Mouse (Mus musculus) spleen, postnatal 10 days (tissue): Measurements from ENCODE around the gene Gm5678.
"Not testable (repeated sequence)": the region's sequence is repeated elsewhere in the genome, so short reads cannot be mapped to it uniquely, and the experiment has no call there.

Experiments
- DNase-seq, 2 experiments: peaks; one replicate each; pipeline ENCODE4 v3.0.0; 2021 to 2022; ENCODE audit warnings: low spot score in 2 of 2

Gm5678 gene

DNA sequence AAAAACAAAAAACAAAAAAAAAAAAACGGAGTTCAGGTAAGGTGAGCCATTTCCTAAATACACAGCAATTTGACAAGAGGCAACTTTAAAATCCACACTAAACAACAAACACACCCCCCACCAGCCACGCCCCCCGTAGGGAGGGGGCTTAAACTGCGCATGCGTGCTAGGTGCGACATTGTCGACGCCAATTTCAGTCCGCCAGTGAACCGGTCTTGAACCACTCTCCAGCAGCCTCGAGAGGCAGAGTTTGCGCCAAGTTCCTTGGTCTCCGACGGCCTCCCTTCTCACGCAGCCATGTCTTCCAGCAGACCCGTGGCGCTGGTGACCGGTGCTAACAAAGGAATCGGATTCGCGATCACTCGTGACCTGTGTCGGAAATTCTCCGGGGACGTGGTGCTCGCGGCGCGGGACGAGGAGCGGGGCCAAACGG lies 20.2 kb upstream of the Gm5678 start:
- DNase-seq = peak; percentile 77 to 88

DNA sequence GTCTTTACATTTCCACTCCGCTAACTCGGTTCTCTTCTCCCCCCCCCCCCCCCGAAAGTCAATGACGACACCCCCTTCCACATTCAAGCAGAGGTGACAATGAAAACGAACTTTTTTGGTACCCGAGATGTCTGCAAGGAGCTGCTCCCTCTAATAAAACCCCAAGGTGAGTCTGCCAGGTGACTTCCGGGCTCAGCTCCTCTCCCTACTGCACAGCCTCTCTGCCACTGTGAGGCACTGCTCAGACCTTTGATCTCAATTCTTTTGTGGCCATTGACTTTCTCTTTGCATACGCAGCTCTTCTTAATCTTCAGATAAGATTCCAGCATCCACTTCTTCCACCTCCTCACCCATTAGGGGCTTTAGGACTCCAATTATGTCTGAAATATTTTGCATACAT lies 19.2 kb upstream of the Gm5678 start:
- DNase-seq = no peak

DNA sequence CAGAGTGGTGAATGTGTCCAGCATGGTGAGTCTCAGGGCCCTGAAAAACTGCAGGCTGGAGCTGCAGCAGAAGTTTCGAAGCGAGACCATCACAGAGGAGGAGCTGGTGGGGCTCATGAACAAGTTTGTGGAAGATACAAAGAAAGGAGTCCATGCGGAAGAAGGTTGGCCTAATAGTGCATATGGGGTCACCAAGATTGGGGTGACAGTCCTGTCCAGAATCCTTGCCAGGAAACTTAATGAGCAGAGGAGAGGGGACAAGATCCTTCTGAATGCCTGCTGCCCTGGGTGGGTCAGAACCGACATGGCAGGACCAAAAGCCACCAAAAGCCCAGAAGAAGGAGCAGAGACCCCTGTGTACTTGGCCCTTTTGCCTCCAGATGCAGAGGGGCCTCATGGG lies 18.1 kb upstream of the Gm5678 start:
- no peak for DNase-seq

DNA sequence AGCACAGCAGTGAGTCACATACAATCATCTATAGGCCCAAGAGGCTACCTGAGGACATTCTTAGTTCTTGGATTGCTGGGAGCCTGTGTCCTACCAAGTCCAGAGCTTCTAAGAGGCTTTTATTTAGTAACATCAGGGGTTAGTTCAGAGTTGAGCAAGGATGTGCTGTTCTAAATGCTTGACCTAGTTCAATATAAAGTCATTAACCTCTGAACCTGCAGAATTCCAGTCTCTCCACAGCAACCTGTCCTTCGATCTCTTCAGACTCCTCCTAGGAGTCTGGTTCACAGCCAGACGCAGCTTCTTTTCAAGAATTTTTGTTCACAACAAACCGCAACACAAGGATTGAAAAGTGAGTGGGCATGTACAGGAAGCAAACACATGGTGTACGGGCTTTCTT lies 16.9 kb upstream of the Gm5678 start:
- no peak for DNase-seq

DNA sequence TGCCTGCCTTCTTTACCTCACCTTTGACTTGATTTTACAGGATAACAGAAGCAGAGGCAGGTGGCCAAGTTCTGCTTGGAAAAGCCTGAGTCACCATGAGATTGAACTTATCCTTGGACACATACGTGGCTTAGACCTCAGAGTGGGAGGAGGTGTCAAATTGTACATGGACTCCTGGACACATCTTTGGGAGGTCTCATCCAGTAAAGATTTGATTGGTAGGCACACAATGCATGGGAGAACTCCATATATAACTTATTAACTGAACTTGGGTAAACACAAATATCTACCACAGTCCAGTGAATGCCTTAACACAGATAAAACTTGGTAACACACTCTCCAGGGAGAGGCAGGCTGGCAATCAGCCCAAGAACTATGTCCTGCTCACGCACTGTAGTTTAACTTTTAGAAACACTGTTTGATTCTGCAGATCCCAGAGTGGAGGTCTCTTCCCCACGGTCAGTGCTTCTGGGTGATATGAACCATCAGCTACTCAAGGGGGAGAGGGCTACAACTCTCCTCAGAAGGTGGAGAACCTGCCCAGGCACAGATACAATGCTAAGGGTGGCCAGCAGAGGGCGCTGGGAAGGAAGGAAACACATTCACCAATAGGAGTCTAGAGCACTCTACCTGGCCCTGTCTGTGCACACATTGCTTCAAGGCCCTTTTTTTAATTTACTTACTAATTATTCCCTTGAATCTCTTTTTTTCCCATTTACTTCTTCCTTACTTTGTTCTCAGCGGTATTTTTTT lies 12.6 kb upstream of the Gm5678 start:
- peak; percentile 78 to 90 for DNase-seq

DNA sequence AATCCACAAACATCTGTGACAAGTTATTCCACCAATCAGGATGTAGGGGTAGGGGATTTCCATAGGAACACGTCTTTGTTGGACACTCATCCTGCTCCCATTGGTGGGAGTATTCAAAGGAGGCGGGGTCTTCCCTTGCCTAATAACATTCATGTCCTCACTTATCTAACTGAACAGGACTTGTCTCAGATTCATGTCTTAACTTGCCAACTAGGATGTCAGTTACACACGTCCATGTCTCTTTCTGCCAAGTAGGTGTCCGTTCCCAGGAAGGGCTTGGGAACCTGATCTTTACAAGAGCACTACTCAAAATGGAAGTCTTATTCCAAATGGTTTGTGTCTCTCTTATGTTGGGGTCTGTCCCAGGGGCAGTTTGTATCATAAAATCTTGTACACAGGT lies 4.1 kb upstream of the Gm5678 start:
- DNase-seq = not testable (repeated sequence)

DNA sequence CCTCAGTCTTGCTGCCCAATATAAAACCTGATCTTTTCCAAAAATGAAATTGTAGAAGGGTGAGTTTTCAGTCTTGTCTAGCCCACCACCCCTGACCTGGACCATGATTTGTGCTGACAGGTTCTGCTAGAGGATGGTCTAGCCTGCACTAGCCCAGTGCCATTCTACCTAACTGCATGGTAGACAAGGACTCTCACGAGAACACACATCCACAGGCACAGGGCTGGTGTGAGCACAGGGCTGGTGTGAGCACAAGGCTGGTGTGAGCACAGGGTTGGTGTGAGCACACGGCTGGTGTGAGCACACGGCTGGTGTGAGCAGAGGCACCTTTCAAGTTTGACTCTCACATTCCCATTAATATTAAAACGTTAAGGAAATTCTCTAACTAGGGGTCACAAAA lies 3.2 kb upstream of the Gm5678 start:
- DNase-seq = no peak

DNA sequence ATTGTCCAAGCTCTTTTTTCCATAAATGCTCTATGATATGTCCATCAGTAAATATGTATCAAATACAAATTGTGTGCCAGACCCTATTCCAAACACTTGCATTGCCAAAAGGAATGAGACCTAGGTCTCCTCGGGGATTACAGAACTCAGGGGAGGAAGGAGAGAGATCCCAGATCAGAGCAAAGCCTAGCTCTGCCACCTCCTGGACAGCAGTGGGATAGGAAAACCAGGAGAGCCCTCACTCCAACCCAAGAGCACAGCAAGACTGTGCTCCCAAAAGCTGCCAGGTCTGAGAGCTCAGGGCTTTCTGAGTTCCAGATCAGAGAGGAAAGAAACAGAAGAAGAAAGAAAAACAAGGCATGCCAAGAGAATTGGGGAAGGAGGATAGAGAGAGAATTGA lies 1.2 kb upstream of the Gm5678 start:
- DNase-seq = no peak

DNA sequence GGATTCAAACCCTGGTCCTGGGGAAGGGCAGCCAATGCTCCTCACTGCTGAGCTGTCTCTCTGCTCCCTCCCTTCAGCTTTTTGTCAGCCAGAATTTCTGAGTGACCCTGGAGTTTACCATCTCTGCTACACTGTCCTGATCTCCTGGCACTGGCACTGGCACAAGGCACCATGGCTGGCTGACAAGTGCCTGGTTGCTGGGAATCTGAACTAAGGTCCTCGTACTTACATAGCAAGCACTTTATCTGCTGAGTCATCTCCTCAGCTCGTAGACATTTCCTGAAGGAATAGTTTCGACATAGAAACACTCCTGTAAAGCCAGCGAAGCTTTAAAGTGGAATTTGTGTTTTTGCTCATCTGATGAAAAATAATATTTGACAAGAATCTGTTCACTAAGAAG lies 16.1 kb downstream of the Gm5678 start:
- no peak for DNase-seq

DNA sequence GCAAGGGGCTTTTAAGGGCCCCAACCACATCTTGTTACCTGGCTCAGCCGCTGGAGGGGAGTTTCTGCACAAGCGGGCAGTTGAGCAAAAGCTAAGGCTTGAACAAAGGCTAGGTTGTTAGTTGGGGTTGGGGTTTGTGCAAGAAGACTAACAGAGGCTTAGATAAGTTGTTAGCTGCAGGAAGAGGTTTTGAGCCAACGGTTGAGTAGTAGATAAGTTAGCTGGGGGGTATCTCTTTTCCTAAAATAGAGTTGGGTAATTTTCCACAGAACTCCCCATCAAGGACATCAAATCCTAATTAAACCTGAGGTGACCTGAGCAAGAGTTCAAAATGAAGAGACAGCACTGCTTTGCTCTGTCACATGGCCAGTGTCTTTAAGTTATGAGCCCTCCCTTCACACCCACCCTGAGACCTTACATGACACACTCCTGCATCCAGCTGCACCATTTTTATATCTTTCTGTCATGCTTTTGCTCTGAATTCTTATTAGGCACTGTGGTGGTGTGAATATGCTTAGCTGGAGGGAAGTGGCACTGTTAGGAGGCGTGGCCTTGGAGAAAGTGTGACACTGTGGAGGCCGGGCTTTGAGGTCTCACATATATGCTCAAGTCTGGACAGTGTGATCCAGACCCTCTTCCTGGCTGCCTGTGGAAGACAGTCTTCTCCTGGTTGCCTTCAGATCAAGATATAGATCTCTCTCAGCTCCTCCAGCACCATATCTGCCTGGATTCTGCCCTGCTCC lies 20.7 kb downstream of the Gm5678 start:
- no peak for DNase-seq

DNA sequence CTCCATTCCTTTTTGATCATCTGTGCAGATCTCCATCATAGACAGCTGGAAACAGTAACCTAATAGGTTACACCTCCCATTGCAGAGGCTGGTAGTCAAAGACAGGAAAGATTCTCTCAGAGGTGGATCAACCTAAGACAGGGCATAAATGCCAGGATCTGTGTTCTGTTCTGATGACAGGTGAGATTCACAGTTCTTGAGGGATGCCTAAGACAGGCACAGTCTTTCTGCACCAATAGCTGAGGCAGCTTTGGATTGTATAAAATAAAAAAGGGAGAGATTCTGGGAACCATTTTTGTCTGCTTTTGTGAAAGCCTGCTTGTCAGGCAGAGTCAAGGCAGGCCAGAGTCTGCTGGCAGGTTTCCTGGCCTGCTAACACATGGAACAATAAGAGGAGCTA lies 40.1 kb downstream of the Gm5678 start:
- no peak for DNase-seq

DNA sequence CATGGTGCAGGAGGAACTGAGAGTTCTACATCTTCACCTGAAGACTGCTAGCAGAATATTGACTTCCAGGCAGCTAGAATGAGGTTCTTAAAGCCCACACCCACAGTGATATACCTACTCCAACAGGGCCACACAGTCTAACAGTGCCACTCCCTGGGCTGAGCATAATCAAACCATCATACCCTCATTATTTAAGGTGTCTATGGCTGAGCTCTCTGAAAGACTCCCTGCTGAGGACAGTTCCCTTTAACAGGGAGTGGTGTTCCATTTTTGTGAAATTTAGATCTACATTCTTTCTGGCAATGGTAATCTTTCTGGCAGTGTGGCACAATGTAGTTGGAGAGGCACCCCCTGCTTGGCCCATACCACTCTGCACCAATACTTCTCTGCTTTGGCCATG lies 41.6 kb downstream of the Gm5678 start:
- no peak for DNase-seq

DNA sequence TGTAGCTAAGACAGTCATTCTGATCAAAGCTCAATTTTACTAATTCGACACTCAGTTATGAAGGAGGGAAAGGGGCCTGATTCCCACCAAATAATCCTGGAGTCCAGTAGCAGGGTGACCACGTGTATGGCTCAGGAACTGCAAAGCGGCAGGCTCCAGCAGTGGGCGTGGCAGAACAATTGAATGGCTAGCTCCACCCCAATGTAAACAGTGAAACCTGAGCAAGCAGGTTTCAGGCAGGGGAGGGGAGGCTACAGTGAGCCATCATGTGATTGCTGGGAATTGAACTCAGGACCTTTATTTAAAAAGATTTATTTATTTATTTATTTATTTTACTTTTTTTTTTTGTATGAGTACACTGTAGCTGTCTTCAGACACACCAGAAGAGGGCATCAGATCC lies 42.6 kb downstream of the Gm5678 start:
- not testable (repeated sequence) for DNase-seq

DNA sequence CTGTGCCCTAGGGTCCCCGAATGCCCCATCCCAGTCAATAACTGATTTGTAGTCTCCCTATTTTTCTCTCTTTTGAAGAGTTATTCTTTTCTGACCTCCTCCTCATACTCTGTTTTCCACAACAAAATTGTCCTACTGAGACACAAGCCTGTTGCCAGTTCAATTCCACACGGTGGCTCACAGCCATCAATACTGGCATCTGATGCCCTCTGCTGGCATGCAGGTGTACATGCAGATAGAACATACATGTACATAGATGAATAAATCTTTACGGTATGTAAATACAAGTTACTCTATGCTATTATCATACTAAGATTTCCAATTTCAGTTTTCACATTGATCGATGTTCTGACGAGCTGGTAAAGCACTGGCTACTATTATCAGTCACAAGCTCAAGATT lies 43.2 kb downstream of the Gm5678 start:
- DNase-seq = peak in 1 of 2 experiments; percentile 20

DNA sequence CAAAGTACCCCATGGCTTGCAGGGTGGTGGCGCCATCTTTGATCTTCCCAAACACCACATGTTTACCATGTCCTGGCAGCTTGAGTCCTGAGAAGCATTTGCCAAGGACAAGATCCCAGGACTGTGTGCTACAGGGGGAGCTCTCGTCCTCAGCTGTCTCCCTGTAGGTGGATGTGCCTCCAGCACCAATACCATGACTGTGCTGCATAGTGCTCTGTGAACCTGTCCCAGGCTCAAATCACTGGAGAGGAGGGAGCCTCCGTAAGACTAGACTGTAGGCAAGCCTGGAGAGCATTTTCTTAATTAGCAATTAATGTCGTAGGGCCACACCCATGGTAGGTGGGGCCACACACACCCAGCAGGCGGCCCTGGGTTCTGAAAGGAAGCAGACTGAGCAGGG lies 48.5 kb downstream of the Gm5678 start:
- no peak for DNase-seq

DNA sequence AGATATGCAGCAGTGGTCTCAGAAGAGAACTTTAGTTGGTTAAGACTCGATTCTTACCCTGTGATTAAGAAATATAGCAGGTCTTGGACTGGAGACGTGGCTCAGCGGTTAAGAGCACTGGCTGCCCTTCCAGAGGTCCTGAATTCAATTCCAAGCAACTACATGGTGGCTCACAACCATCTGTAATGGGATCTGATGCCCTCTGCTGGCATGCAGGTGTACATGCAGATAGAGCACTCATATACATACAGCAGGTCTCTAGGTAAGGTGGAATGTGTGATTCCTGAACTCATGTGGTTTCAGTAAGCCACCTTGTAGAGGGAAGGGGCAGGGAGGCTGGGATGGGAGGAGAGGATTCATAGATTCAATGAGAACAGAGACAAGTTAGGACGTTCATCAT lies 50.3 kb downstream of the Gm5678 start:
- DNase-seq = no peak

DNA sequence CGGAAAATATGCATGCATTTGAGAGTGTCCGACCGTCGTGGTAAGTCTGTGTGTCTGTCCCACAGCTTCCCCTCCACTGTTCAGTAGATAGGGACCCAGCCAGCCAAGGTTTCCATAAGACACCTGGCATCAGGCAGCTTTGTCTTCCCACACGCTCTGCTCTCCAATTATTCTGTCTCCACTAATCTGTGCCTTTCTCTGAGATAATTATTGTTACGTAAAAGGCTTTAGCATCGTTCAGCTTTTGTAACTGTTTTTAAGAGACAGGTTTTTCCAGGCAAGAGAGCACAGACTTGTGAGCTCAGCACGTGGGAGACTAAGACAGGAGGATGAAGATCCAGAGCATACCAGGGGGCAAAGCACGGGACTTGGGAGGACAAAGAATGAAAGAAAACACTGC lies 51.3 kb downstream of the Gm5678 start:
- DNase-seq = no peak
